Mouse (Mus musculus) kidney, postnatal 14 days (tissue): ENCODE data around the gene Trip4.

Experiments used
- DNase-seq: peaks from one replicate; pipeline ENCODE4 v3.0.0; 2022; ENCODE audit warnings: mixed read lengths

Gene Trip4

DNA sequence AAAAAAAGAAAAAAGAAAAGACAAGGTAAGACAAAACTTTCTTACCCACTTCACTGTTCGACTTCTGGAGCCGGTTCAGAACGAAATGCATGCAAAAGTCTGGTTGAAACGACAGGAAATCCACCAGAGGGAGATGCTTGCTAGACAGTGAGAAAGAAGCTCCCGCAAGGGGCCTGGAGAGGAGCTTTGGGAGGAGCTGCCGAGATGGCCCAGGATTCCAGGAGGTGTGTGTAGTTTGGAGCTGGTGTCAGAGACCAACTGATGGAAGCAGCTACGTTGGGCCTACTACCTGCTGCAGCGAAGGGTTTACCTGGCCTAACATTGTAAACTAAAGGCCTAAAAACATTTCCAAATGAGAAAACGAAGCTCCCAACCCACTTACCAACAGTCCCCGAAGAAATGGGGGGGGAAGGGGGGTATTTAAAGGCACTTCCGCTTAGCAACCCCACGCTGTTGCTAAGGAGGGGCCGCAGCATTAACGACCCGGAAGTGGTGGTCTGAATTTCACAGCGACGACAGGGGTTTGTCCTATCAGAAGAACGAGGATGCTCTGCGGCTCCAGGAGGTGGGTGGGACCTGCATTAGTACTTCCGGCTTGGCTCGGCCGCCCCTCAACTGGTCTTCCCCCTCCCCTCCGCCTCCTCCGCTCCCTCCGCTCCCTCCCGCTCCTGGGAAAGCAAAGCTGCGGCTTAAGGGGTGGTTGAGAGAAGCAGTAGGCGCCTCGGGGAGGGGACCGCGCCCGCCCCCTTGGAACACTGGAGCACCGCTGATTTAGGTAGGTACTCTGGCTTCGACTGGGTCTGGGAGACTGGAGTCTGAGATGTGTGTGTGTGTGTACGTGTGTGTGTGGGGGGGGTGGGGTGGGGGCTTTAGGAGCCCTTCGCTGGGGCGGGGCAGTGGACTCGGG, at the start of gene Trip4, which contains the start of gene Csnk1g1:
TSS of gene Trip4 (minus strand) at position 401 of the 907 bp plus-strand sequence.
TSS of gene Csnk1g1 (plus strand) at position 531 of the 907 bp plus-strand sequence.
- DNase-seq: peak; percentile 97

- DNase-seq: peak; percentile 52
These were observed 42.5 kb upstream of the Trip4 start for GRCm38 (mm10) chr9:65951082-65951587.

DNA sequence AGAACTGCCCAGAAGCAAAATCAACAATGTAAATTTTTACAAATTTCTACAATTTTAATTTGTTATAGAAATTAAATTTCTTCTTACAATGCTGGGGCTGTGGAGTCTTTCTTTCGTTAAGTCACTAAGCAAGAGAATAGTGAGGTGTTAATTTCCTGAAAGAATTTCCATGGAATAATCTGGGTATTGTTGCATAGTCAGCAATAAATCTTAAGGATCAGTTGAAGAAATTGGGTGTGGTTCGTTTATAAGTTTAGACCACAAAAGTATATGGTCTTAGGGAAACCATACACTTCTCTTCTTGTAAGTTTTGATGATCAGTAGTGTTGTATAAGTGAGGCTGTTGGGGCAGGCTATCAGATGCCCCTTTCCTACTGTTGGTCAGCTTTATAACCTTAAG, 29.0 kb upstream of the Trip4 start:
- no peak for DNase-seq

- no peak for DNase-seq
These were observed 21.2 kb upstream of the Trip4 start for GRCm38 (mm10) chr9:65929826-65930225.

- no peak for DNase-seq
These were observed 19.9 kb upstream of the Trip4 start for GRCm38 (mm10) chr9:65928456-65928855.

DNA sequence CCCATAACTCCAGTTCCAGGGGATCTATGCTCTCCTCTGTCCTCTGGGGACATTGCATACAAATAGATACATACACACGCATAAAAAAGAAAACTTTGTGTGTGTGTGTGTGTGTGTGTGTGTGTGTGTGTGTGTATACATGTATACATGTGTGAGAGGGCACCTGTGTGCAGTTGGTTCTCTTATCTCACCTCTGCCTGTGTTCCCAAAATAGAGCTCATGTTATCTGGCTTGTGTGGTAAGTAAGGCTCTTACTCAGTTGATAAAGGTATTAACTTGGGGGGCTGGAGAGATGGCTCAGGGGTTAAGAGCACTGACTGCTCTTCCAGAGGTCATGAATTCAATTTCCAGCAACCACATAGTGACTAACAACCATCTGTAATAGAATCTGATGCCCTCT, 8.4 kb upstream of the Trip4 start:
- no peak for DNase-seq

DNA sequence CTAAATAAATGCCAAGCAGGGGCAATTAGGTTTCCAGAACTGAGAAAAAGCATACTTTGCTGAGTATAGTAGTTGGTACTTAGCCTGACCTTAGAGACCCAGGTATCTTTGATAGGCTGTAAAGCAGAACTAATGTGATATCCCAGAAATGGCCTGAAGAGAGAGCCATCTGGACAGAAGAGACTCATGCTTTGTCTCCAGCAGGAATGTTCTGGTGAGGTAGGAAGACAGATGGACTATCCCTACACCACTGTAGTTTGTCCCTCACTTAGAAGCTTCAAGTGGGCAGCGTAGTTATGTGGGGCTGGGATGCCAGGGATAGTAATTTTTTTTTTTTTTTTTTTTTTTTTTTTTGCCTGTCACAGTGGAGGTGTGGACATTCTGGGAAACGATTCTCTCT, 5.4 kb upstream of the Trip4 start:
- DNase-seq: no peak

GRCm38 (mm10) chr9:65909837-65910236, 1.2 kb upstream of the Trip4 start:
- no peak for DNase-seq

DNA sequence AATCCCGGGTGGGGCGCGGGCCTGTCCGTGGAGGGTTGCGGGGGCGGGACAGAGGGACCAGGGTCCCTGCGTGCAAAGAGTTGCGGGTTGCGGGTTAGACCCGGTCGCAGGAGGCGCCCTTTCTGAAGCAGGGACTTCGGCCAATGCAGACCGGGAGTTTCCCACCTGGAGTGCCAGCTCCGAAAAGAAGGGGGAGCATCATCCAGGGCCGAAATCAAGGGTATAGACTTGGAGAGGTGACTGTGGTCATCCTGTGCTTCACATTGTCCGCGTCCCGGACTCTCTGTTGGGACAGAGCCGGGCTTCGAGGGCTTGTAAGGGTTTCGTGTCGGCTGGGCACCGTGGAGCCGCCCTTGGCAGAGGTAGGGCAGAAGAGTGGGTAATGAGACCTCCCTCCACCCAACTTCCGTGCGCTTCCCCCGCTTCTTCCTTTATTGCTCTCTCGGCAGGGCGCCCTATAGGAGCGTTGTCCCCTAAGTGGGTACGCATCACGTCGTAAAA, 757 bp upstream of the Trip4 start:
- DNase-seq: peak; percentile 70

- no peak for DNase-seq
These were observed 5.2 kb downstream of the Trip4 start for GRCm38 (mm10) chr9:65903419-65903818.

DNA sequence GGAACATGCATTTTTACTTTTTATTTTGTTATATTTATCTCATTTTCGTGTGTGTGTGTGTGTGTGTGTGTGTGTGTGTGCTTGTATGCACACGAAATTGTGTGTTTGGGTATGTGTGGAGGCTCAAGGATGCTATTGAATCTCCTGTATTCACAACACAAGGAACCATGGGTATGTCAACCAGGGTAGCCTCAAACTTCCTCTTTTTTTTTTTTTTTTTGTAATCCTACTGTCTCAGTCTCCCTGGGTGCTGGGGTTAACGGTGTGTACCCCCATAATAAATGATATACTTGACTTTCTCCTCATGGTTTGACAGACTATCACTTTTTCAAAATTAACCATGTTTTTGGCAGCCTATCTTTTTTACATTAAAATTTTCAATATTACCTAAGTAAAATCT, 5.7 kb downstream of the Trip4 start:
- no peak for DNase-seq

GRCm38 (mm10) chr9:65896977-65897376, 11.6 kb downstream of the Trip4 start:
- no peak for DNase-seq

GRCm38 (mm10) chr9:65891126-65891525, 17.5 kb downstream of the Trip4 start:
- DNase-seq: no peak

- DNase-seq: peak; percentile 87
These were observed 18.4 kb downstream of the Trip4 start, which contains the start of gene Pclaf for GRCm38 (mm10) chr9:65890143-65890628. Pclaf (plus strand) TSS chr9:65890237.

GRCm38 (mm10) chr9:65884564-65885315, 23.9 kb downstream of the Trip4 start:
- DNase-seq: peak; percentile 92

DNA sequence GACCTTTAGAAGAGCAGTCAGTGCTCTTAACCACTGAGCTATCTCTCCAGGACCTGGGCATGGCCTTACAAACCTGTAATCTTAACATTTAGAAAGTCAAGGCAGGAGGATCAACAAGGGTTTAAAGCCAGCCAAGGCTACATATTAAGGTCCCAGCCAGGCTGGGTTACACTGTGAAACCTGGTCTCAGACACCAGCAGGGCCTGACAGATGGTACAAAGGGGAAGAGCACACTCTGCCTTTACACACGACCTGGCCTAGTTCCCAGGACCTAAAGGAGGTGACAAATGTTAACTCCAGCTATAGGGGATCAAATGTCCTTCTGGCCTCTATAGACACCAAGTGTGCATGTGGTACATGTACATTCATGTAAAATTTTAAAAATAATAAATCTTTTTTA, 48.9 kb downstream of the Trip4 start:
- DNase-seq: no peak

DNA sequence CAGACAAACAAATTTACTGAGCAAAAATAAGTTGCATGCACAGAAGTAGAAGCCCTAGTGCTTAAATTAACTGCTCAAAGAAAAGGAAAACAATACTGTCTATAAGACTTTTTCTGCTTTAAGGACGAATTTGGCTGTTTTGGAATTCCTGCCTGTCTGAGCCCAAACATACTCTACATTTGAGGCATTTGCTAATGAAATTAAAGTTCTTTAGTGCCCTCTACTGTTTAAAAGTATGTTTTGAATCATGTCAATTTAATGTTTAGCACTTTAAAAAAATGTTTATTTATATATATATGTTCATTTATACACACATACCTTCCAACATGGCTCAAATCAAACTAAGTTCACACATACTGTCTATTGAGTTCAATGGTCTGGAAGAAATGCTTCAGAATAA, 58.4 kb downstream of the Trip4 start:
- no peak for DNase-seq

DNA sequence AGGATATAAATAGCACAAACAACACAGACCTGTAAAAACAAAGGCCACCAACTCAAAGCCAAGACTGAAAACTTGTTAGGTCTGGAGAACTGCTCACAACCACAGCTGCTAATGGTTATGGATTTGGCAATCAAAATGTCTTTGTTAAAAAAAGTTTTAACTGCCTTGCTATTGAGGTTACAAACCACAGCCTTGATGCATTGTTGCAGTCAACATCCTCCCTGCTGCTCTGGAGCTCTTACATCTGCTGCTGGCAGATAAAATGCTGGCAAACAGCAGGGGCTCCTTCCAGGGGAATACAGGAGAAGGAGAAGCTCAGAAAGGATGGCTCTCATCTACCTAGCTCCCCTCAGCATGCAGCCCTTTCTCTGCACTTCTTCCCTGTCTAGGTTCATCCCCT, 60.4 kb downstream of the Trip4 start:
- DNase-seq: peak; percentile 36

DNA sequence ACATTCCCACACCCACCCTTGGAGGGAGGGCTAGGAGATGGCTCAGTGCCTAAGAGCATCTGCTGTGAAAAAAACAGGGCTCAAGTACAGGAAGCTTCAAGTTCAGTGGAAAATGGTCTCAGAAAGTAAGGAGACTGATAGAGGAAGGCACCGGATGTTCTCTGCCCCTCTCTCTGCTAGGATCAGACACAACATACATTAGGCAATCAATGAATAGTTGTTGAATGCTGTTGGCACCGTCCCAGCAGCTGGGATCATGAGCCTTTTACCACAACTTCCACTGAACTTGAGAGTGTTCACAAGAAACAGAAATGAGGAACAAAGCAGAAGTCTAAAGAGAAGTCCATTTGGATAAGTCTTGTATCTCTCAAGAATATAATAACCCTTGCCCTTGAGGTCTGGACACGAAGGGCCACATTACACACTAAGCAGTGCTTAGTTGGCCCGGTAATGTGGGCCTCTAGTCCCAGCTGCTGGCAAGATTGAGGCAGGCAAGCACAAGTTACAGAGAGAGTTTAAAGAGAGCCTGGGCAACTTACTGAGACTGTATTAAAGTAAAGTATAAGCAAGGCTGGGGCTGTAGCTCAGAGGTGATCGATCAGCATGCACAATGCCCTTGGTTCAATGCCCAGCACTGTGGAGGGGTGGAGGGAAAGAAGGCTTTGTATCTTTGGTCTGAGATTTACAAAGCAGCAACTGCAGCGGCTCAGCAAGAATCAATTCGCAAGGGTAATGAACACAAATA, 64.0 kb downstream of the Trip4 start:
- DNase-seq: peak; percentile 41

DNA sequence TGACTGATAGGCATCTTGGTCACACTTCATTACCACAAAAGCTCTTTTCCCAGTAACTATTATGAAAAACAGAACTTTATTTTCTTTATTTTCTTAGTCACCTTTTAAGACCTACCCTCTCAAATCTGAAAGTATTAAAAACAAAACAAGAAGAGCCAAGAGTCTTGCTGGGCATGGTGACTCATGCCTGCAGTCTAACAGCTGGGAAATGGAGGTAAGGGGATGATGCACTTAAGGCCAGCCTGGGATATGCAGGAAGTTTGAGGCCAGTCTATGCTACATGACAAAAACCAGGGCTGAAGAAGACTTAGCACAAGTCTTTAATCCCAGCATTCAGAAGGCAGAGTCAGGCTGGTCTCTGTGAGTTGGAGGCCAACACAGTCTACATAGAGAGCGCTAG, 68.8 kb downstream of the Trip4 start:
- no peak for DNase-seq

DNA sequence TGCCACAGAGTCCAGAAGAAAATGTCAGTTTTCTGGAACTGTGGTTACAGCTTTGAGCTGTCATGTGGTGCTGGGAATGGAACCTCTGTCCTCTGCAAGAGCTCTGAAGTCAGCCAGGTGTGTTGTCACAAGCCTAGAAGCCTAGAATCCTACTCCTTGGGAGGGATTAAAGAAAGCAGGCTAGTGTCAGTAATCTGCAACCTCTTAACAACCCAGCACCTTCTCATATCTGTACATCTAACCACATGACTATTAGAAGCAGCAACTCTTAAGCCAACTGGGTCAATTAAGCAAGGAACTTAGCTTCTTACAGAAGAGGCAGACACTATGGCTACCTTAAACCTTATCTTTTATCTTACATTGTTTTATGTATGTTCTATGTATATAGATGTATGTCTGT, 71.7 kb downstream of the Trip4 start:
- no peak for DNase-seq

- DNase-seq: no peak
These were observed 73.8 kb downstream of the Trip4 start for GRCm38 (mm10) chr9:65834628-65835354.
